Mouse (Mus musculus): ENCODE results near the gene Dusp12.

Gene Dusp12

DNA sequence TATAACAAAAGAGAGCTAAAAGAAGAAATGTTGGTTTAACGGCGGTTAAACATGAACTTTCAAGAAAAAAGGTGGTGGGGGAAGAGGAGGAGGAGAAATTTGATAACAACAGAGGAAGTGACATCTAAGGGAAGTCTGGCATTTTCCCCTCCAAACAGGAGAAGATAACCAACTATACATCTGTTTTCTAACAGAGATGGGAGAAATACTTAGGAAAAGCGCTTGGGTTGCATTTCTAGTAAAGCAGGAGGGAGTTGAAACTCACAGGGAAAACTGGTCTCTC, 23.0 kb downstream of the Dusp12 start:
- DNase-seq (ENCODE audit: low spot score), result no peak

DNA sequence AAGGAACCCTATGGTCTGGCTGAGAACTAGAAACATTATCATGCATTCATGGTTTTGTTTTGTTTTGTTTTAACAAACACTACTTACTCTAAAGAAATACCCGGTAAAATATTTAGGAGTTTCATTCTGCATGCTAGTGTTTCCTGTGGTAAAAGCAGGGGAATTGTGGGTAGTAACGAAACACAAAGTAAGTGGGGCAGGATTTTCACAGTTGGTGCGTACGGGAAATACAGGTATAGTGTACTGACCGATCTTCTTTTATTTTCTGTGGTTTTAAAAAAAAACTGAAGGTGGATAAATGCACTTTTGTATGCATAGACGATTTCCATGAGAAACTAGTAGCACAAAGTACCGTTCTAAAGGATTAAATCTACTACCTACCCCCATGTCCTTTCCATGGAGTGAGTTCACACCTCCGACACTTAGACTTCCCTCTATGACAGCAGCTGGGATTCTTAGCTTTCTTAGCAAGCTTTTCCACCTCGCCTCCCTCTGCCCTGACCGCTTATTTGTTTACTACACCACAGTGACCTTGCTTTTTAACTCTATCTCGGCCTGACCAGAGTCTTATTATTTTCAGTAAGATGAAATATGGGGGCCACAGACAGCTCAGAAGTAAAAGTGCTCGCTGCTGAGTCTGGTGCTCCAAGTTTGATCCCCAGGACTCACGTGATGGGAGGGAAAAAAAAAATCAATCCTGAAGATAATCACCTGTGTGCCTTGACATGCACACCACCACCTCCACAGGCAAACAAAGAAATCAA, 23.5 kb downstream of the Dusp12 start:
- DNase-seq (ENCODE audit: low spot score), result no peak

DNA sequence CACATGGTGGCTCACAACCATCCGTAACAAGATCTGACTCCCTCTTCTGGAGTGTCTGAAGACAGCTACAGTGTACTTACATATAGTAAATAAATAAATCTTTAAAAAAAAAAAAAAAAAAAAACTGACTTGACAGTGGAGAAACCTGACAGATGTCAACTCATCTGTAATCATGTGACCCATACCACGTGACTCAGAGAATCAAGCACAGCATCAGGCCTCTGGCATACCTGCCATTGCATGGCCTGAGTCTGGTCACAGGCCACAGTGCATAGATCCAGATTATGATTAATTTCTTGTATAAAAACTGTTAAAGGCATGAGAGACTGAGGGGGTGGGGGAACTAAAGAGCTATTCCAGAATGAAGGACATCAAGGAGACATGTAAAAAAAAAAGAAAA, 26.5 kb downstream of the Dusp12 start:
- DNase-seq (ENCODE audit: low spot score), result no peak

- no peak for DNase-seq (ENCODE audit: low spot score)
These were observed 28.0 kb downstream of the Dusp12 start for GRCm38 (mm10) chr1:170857369-170857768.

DNA sequence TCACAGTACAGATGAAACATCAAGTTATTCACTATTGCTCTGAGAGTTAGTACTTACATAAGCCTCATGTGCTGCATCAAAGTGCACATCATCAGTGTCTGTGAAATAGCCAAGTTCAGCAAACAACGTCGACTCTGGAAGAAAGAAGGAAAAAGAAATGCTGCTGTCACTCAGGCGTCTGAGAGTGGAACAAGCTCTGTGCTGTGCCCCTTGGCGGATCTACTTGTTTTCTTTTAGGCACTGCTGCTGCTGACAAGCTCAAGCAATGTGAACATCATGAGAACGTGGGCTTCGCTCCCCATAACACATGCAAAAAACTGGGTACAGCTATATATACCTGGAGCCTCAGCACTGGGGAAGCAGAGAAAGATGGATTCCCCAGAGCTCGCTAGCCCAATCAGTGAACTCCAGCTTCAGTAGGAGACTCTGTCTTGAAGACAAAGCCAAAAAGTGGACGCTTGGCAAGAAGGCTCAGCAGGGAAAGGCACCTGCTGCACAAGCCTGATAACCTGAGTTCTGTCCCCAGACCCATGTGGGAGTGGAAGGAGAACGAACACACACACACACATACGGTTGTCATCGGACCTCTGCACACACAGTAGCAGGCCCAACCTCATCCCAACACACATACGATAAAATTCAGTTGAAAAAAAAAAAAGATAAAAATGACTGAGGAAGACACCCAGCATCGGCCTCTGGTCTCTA, 30.1 kb downstream of the Dusp12 start:
- no peak for DNase-seq (ENCODE audit: low spot score)

DNA sequence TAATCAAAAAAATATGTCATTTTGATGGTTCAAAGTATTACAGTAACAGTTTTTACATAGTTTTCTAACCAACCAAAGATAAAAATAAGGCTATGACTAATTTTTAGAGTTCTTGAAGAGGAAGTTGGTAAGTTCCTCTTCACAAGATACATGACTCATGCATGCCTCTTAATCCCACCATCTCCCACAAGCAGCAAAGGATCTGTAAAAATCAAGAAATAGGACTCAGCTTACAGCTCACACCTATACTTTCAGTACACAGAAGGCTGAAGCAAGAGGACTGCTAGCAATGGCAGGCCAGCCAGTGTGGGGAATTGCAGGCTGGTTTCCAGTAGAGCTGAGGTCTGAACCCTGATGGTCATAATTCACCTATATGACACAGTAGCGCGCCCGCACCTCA, 31.7 kb downstream of the Dusp12 start:
- DNase-seq (ENCODE audit: low spot score), result no peak

- no peak for DNase-seq (ENCODE audit: low spot score)
These were observed 34.4 kb downstream of the Dusp12 start for GRCm38 (mm10) chr1:170850637-170851624.

- no peak for DNase-seq (ENCODE audit: low spot score)
These were observed 35.3 kb downstream of the Dusp12 start for GRCm38 (mm10) chr1:170850007-170850406.

DNA sequence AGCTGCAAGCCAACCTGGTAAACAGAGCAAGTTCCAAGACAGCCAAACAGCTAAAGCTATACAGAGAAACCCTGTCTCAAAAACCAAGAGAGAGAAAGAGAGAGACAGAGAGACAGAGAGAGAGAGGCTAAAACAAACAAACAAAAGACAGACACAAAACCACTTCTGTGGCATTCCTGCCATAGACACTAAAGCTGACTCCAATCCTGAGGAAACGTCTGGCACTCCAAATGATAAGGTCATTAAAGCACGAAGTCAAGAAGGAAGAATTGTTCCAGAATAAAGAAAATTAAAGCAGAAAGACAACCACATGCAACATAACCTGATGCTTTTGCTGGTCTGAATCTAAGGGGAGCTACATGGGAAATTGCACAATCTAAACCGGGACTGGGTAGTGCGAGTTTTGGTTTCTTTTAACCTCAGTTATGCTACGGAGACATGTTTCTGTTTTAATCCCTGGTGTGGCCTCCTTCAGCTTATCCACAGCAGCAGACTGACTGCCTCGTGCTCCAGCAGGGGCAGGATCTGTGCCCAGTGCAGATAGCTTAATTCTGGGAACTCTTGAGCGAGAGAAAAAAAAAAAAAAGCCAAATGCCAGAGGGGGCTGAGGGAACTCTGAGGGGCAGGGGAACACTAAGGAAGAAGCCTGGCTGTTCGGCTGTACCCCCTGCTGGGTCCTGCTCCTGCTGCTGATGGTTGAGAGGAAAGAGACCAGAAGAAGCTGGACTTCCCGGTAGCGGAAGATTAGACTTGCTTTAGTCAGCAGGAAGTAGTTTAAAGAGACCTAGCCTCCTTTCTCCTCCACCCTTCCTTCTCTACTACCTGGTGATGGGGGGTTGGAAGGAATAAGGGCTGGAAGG, 39.7 kb downstream of the Dusp12 start:
- DNase-seq (ENCODE audit: low spot score), result peak; percentile 87

DNA sequence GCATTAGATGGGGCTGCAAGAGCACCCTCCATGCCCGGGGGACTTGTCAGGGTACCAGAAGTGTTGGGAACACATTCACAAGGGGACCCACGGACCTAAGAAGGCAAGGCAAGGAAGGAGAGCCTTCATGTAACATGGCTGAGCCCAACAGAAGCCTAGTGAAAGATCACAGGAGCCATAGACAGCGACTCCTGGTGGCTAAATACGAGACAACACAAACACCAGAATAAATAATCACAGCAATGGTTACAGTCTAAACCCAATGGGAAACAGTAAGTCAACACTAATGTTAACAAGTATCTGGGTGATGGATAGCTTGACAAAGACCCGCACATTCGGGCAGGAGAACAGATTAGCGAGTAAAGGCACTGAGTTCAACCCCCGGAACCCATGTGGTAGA, 41.0 kb downstream of the Dusp12 start:
- DNase-seq (ENCODE audit: low spot score), result no peak

GRCm38 (mm10) chr1:170839685-170840084, 45.7 kb downstream of the Dusp12 start:
- DNase-seq (ENCODE audit: low spot score), result no peak

- no peak for DNase-seq (ENCODE audit: low spot score)
These were observed 50.6 kb downstream of the Dusp12 start for GRCm38 (mm10) chr1:170834756-170835155.

- DNase-seq (ENCODE audit: low spot score), result no peak
These were observed 55.6 kb downstream of the Dusp12 start for GRCm38 (mm10) chr1:170829781-170830180.

DNA sequence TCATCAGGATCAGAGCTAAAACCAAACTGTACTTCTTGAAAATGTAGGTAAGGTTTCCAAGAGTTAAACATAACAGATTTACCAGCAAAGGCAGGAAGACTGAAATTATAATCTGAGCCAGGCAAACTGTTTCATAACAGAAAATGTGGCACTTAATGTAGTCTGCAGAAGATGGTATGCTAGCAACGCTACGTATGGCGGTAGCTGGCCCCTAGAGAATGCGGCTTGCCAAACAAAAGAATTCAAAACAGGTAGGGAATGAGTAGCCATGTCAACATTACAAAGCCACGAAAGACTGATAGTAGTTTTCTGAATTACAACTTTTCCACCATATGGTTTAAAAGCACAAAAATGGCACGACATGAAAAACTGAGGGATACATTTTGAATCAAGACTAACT, 56.0 kb downstream of the Dusp12 start:
- no peak for DNase-seq (ENCODE audit: low spot score)

All from c-Kit-positive CD71-positive TER-119-positive erythroid progenitor cells, embryonic 14.5 days (primary cell).